Mouse (Mus musculus): Measurements from ENCODE around the gene Creld2. TPM values are rescaled to one million over a fixed set of nuclear protein-coding genes. Genes with fewer than 3 reads are reported as not detected.

Creld2 gene
- polyA plus RNA-seq, 1 experiment = 29.7 TPM

- Histone ChIP-seq H3K4me3 (replicated peaks; ENCODE audit: control insufficient read depth, low read depth, low read length) (no peak overlapping the region), H3K4me1 (ENCODE audit: control insufficient read depth, insufficient read depth, low read length) (no peaks in the 10 kb centered on the region), H3K27ac (ENCODE audit: control insufficient read depth, insufficient read depth, low read depth, low read length, poor library complexity) (no peak overlapping the region)
- no peak for TF ChIP-seq POLR2A (IDR thresholded peaks at IDR 0.05; ENCODE audit: borderline replicate concordance, control insufficient read depth, low read depth, low read length)
- no peak for TF ChIP-seq CTCF (IDR thresholded peaks at IDR 0.05; ENCODE audit: control insufficient read depth, insufficient read depth, low read length)
- 71% methylated on average over 3 of the region's 3 CpGs for WGBS
Measured at GRCm38 (mm10) chr15:88842300-88842673, 22.8 kb downstream of the Creld2 start.

DNA sequence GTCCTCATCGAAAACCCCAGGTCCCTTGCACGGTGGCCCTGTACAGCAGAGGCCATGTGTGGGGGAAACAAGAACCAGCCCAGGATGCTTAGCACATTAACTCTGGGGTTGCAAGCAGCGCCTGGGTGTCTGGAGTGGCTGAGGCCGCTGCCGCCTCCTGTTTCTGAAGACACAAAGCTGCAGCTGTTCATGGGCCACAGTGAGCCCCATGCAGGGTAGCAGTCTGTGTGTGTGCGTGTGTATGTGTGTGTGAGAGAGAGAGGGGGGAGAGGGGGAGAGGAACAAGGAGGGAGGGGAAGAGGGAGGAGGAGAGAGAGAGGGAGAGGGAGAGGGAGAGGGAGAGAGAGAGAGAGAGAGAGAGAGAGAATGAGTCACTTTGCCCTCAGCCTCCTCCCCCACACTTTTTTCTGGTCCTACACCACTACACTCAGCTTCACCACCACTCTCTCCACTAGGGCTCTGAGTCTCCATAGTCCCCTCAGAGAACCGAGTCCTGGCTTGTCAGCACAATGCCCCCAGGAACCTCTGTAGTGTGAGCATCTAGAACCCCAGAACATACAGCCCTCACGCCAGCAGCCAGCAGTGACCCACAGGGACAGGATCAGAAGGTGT, 24.1 kb downstream of the Creld2 start:
- WGBS = 40% methylated on average over 8 of the region's 8 CpGs
- H3K27ac ChIP-seq (ENCODE audit: control insufficient read depth, insufficient read depth, low read depth, low read length, poor library complexity) = no peak overlapping the region
- H3K4me1 ChIP-seq (ENCODE audit: control insufficient read depth, insufficient read depth, low read length) = no peaks in the 10 kb centered on the region
- no peak overlapping the region for H3K4me3 ChIP-seq (replicated peaks; ENCODE audit: control insufficient read depth, low read depth, low read length)
- TF ChIP-seq POLR2A (IDR thresholded peaks at IDR 0.05; ENCODE audit: borderline replicate concordance, control insufficient read depth, low read depth, low read length) (no peak), CTCF (IDR thresholded peaks at IDR 0.05; ENCODE audit: control insufficient read depth, insufficient read depth, low read length) (no peak)

- WGBS = 91% methylated on average over 7 of the region's 7 CpGs
- Histone ChIP-seq H3K4me1 (ENCODE audit: control insufficient read depth, insufficient read depth, low read length) (no peaks in the 10 kb centered on the region), H3K4me3 (replicated peaks; ENCODE audit: control insufficient read depth, low read depth, low read length) (no peak overlapping the region), H3K27ac (ENCODE audit: control insufficient read depth, insufficient read depth, low read depth, low read length, poor library complexity) (no peak overlapping the region)
- TF ChIP-seq POLR2A (IDR thresholded peaks at IDR 0.05; ENCODE audit: borderline replicate concordance, control insufficient read depth, low read depth, low read length) (no peak), CTCF (IDR thresholded peaks at IDR 0.05; ENCODE audit: control insufficient read depth, insufficient read depth, low read length) (no peak)
Measured at GRCm38 (mm10) chr15:88844966-88845365, 25.5 kb downstream of the Creld2 start.

DNA sequence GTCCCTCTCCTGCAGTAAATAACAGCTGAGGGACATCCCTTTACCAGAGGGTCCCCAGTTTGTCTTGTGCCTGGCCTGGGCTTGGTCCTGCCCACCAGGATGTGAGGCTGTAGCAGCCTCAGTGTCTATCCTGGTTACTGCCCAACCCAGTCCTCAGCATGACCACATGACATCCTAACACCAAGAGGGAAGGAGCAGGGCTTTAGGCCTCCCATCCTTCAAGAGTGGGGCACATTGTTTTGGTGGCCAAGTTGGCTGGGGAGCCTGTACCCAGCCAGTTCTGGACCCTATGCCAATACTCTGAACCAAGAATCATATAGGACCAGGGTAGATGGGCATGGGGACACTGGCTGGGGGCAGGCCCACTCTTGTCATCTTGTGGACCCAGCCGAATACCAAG, 29.2 kb downstream of the Creld2 start:
- TF ChIP-seq CTCF (IDR thresholded peaks at IDR 0.05; ENCODE audit: control insufficient read depth, insufficient read depth, low read length) = no peak
- no peak for TF ChIP-seq POLR2A (IDR thresholded peaks at IDR 0.05; ENCODE audit: borderline replicate concordance, control insufficient read depth, low read depth, low read length)
- 87% methylated on average over 1 of the region's 1 CpGs for WGBS
- Histone ChIP-seq H3K4me3 (replicated peaks; ENCODE audit: control insufficient read depth, low read depth, low read length) (no peak overlapping the region), H3K27ac (ENCODE audit: control insufficient read depth, insufficient read depth, low read depth, low read length, poor library complexity) (no peak overlapping the region), H3K4me1 (ENCODE audit: control insufficient read depth, insufficient read depth, low read length) (no peaks in the 10 kb centered on the region)

- Histone ChIP-seq H3K27ac (ENCODE audit: control insufficient read depth, insufficient read depth, low read depth, low read length, poor library complexity) (no peak overlapping the region), H3K4me3 (replicated peaks; ENCODE audit: control insufficient read depth, low read depth, low read length) (no peak overlapping the region), H3K4me1 (ENCODE audit: control insufficient read depth, insufficient read depth, low read length) (no peaks in the 10 kb centered on the region)
- 86% methylated on average over 2 of the region's 2 CpGs for WGBS
- TF ChIP-seq POLR2A (IDR thresholded peaks at IDR 0.05; ENCODE audit: borderline replicate concordance, control insufficient read depth, low read depth, low read length) = no peak
- TF ChIP-seq CTCF (IDR thresholded peaks at IDR 0.05; ENCODE audit: control insufficient read depth, insufficient read depth, low read length) = no peak
Measured at GRCm38 (mm10) chr15:88849621-88850020, 30.2 kb downstream of the Creld2 start.

DNA sequence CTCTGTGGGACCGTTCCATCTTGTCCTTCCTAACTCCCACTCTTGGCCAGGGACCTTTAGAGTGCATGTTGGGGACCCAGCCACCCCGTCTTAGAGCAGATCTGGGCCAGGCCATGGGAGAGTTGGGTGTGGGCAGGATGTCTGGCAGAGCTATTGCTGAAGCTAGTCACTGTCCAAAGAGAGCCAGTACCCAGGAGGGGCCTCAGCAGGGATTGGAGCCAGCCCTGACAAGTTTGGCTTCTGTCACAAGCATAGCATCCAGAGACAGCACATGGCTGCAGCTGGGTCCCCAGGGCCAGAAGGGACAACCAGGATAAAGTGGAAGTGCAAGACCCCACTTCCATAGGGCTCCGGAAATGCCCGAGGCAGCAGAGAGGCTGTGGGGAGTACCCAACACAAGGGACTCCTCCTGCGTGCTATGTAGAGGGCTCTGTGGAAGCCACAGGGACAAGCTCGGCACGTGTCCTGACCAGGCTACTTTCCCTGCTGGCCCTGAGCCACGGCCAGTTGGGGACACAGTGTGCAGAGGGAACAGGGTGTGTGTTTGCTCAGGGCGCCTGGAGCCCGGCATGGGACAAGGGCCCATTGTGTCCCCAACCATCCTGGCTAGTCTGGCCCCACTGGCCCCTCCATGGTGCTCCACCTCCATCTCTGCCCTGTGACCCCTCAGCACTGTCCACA, 30.8 kb downstream of the Creld2 start:
- 75% methylated on average over 10 of the region's 10 CpGs for WGBS
- no peaks in the 10 kb centered on the region for H3K4me1 ChIP-seq (ENCODE audit: control insufficient read depth, insufficient read depth, low read length)
- no peak overlapping the region for H3K27ac ChIP-seq (ENCODE audit: control insufficient read depth, insufficient read depth, low read depth, low read length, poor library complexity)
- H3K4me3 ChIP-seq (replicated peaks; ENCODE audit: control insufficient read depth, low read depth, low read length) = no peak overlapping the region
- TF ChIP-seq POLR2A (IDR thresholded peaks at IDR 0.05; ENCODE audit: borderline replicate concordance, control insufficient read depth, low read depth, low read length) = no peak
- TF ChIP-seq CTCF (IDR thresholded peaks at IDR 0.05; ENCODE audit: control insufficient read depth, insufficient read depth, low read length) = no peak

DNA sequence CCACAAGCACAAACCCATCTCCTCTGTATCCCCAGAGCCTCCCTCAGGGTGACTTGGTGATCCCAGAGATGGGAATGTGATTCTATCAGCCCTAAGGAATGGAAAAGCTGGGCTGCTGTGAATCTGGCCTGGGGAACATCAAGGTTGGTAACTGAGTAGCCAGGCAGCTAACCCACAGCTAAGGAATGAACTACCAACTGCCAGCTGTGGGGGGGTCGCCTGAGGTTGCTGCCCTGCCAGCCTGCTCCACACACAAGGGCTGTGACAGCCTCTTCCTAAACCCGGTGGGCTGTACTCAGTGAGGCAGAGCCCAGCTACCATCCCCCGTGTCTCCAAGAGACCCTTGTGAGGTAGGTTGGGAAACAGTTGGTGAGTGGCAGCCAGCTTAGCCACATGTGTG, 31.6 kb downstream of the Creld2 start:
- no peak for TF ChIP-seq POLR2A (IDR thresholded peaks at IDR 0.05; ENCODE audit: borderline replicate concordance, control insufficient read depth, low read depth, low read length)
- TF ChIP-seq CTCF (IDR thresholded peaks at IDR 0.05; ENCODE audit: control insufficient read depth, insufficient read depth, low read length) = no peak
- Histone ChIP-seq H3K27ac (ENCODE audit: control insufficient read depth, insufficient read depth, low read depth, low read length, poor library complexity) (no peak overlapping the region), H3K4me1 (ENCODE audit: control insufficient read depth, insufficient read depth, low read length) (no peaks in the 10 kb centered on the region), H3K4me3 (replicated peaks; ENCODE audit: control insufficient read depth, low read depth, low read length) (no peak overlapping the region)
- 69% methylated on average over 3 of the region's 3 CpGs for WGBS

GRCm38 (mm10) chr15:88851507-88852149, 32.2 kb downstream of the Creld2 start:
- TF ChIP-seq CTCF (IDR thresholded peaks at IDR 0.05; ENCODE audit: control insufficient read depth, insufficient read depth, low read length) = no peak
- no peak for TF ChIP-seq POLR2A (IDR thresholded peaks at IDR 0.05; ENCODE audit: borderline replicate concordance, control insufficient read depth, low read depth, low read length)
- Histone ChIP-seq H3K27ac (ENCODE audit: control insufficient read depth, insufficient read depth, low read depth, low read length, poor library complexity) (no peak overlapping the region), H3K4me3 (replicated peaks; ENCODE audit: control insufficient read depth, low read depth, low read length) (no peak overlapping the region), H3K4me1 (ENCODE audit: control insufficient read depth, insufficient read depth, low read length) (no peaks in the 10 kb centered on the region)
- WGBS = 67% methylated on average over 10 of the region's 10 CpGs

Measured in bone marrow, adult 2 months (tissue).